Mouse (Mus musculus) MEL (cell line): ENCODE data around the gene Araf. TPM values are rescaled to one million over a fixed set of nuclear protein-coding genes. Genes with fewer than 3 reads are reported as not detected.

Experiments
- DNase-seq: peaks from one replicate; pipeline ENCODE4 v3.0.0; 2011; ENCODE audit warnings: low read depth, low spot score
- H3K27ac ChIP-seq: 2 replicates; pipeline ENCODE4 v1.5.1; 2012; ENCODE audit warnings: low read depth, mild to moderate bottlenecking, control low read depth, low read length, moderate library complexity; ENCODE audit not compliant: control insufficient read depth
- H3K27me3 ChIP-seq, 2 experiments: fragments of 150-350 bp in 1 of 2; sonication (generic) in 1 of 2; 2 replicates each; pipeline ENCODE4 v1.6.1; 2012; ENCODE audit warnings: low read length in 2 of 2, mild to moderate bottlenecking in 2 of 2, improper control_type of control experiment in 1 of 2, moderate library complexity in 1 of 2; ENCODE audit not compliant: insufficient read depth in 2 of 2, control insufficient read depth in 1 of 2
- H3K36me3 ChIP-seq, 2 experiments: 2 replicates each; pipeline ENCODE4 v1.6.1; 2012 to 2014; ENCODE audit warnings: low read length in 2 of 2, improper control_type of control experiment in 1 of 2, inconsistent platforms in 1 of 2, mild to moderate bottlenecking in 1 of 2; ENCODE audit not compliant: insufficient read depth in 2 of 2, control insufficient read depth in 1 of 2
- H3K4me1 ChIP-seq, 2 experiments: fragments of 150-350 bp in 1 of 2; sonication (generic) in 1 of 2; 2 replicates each; pipeline ENCODE4 v1.6.1; 2012; ENCODE audit warnings: low read length in 2 of 2, improper control_type of control experiment in 1 of 2, mild to moderate bottlenecking in 1 of 2; ENCODE audit not compliant: insufficient read depth in 2 of 2, control insufficient read depth in 1 of 2
- H3K4me3 ChIP-seq, 2 experiments: fragments of 150-350 bp in 1 of 2; sonication (generic) in 1 of 2; 2 replicates each; pipeline ENCODE4 v1.5.1; 2012; ENCODE audit warnings: low read depth in 2 of 2, low read length in 2 of 2, mild to moderate bottlenecking in 2 of 2, moderate library complexity in 2 of 2, control low read depth in 1 of 2, improper control_type of control experiment in 1 of 2; ENCODE audit not compliant: control insufficient read depth in 1 of 2, insufficient read depth in 1 of 2
- H3K79me2 ChIP-seq: 2 replicates; pipeline ENCODE4 v1.6.1; 2012; ENCODE audit warnings: mild to moderate bottlenecking, low read length, moderate library complexity; ENCODE audit not compliant: control insufficient read depth, poor library complexity, insufficient read depth
- H3K9ac ChIP-seq: 2 replicates; pipeline ENCODE4 v1.6.1; 2012; ENCODE audit warnings: low read depth, mild to moderate bottlenecking, control low read depth, low read length, moderate library complexity; ENCODE audit not compliant: control insufficient read depth, poor library complexity, severe bottlenecking
- H3K9me3 ChIP-seq: fragments of 150-350 bp; sonication (generic); replicated peaks from 2 replicates; pipeline ENCODE4 v1.6.1; 2012; ENCODE audit warnings: mild to moderate bottlenecking, low read length, improper control_type of control experiment, moderate library complexity; ENCODE audit not compliant: insufficient read depth
- BHLHE40 ChIP-seq: IDR thresholded peaks from 2 replicates; pipeline ENCODE4 v1.6.1; 2012; ENCODE audit warnings: low read depth, mild to moderate bottlenecking, inconsistent platforms, low read length, improper control_type of control experiment, borderline replicate concordance
- CHD1 ChIP-seq: IDR thresholded peaks from 2 replicates; pipeline ENCODE4 v1.6.1; 2012; ENCODE audit warnings: low read depth, mild to moderate bottlenecking, inconsistent platforms, low read length, improper control_type of control experiment
- CHD2 ChIP-seq: IDR thresholded peaks from 2 replicates; pipeline ENCODE4 v1.6.1; 2011; ENCODE audit warnings: low read length, improper control_type of control experiment
- CTCF ChIP-seq, 3 experiments: IDR thresholded peaks in 2 of 3; conservative IDR thresholded peaks in 1 of 3; 2 replicates each; pipeline ENCODE4 v1.5.1; 2011 to 2012; ENCODE audit warnings: low read length in 3 of 3, low read depth in 2 of 3, mild to moderate bottlenecking in 2 of 3, improper control_type of control experiment in 1 of 3, inconsistent platforms in 1 of 3, mixed read lengths in 1 of 3, moderate library complexity in 1 of 3; ENCODE audit not compliant: control insufficient read depth in 1 of 3, insufficient read depth in 1 of 3, poor library complexity in 1 of 3, severe bottlenecking in 1 of 3
- ELF1 ChIP-seq: IDR thresholded peaks from 2 replicates; pipeline ENCODE4 v1.6.1; 2014; ENCODE audit warnings: low read depth, mild to moderate bottlenecking, inconsistent platforms, low read length, improper control_type of control experiment, moderate library complexity
- ETS1 ChIP-seq: IDR thresholded peaks from 2 replicates; pipeline ENCODE4 v1.6.1; 2012; ENCODE audit warnings: low read depth, mild to moderate bottlenecking, inconsistent platforms, low read length, improper control_type of control experiment, moderate library complexity
- GABPA ChIP-seq: IDR thresholded peaks from 2 replicates; pipeline ENCODE4 v1.6.1; 2012; ENCODE audit warnings: low read depth, mild to moderate bottlenecking, inconsistent platforms, low read length, improper control_type of control experiment, moderate library complexity
- GATA1 ChIP-seq: IDR thresholded peaks from 2 replicates; pipeline ENCODE4 v1.6.1; 2011; ENCODE audit warnings: low read depth, low read length, improper control_type of control experiment
- HCFC1 ChIP-seq: IDR thresholded peaks from 2 replicates; pipeline ENCODE4 v1.6.1; 2012; ENCODE audit warnings: low read depth, mild to moderate bottlenecking, inconsistent platforms, low read length, improper control_type of control experiment, moderate library complexity
- JUND ChIP-seq: IDR thresholded peaks from 2 replicates; pipeline ENCODE4 v1.6.1; 2011; ENCODE audit warnings: low read depth, mild to moderate bottlenecking, improper control_type of control experiment, low read length
- KAT2A ChIP-seq: conservative IDR thresholded peaks from 2 replicates; pipeline ENCODE4 v1.6.1; 2012; ENCODE audit warnings: low read depth, low read length, improper control_type of control experiment, inconsistent platforms
- MAFK ChIP-seq: IDR thresholded peaks from 2 replicates; pipeline ENCODE4 v1.6.1; 2011; ENCODE audit warnings: low read depth, mild to moderate bottlenecking, low read length, improper control_type of control experiment, borderline replicate concordance
- MAX ChIP-seq: IDR thresholded peaks from 2 replicates; pipeline ENCODE4 v1.6.1; 2011; ENCODE audit warnings: low read length, improper control_type of control experiment
- MAZ ChIP-seq: IDR thresholded peaks from 2 replicates; pipeline ENCODE4 v1.6.1; 2012; ENCODE audit warnings: low read depth, mild to moderate bottlenecking, inconsistent platforms, low read length, improper control_type of control experiment
- MXI1 ChIP-seq: IDR thresholded peaks from 2 replicates; pipeline ENCODE4 v1.6.1; 2011; ENCODE audit warnings: mild to moderate bottlenecking, low read depth, low read length, improper control_type of control experiment
- MYB ChIP-seq: IDR thresholded peaks from 2 replicates; pipeline ENCODE4 v1.6.1; 2011; ENCODE audit warnings: mild to moderate bottlenecking, low read depth, low read length, improper control_type of control experiment
- MYC ChIP-seq: IDR thresholded peaks from 2 replicates; pipeline ENCODE4 v1.6.1; 2011; ENCODE audit warnings: low read depth, mild to moderate bottlenecking, low read length, improper control_type of control experiment, moderate library complexity
- NELFE ChIP-seq: IDR thresholded peaks from 2 replicates; pipeline ENCODE4 v1.6.1; 2011; ENCODE audit warnings: low read depth, low read length, improper control_type of control experiment
- NRF1 ChIP-seq: IDR thresholded peaks from 2 replicates; pipeline ENCODE4 v1.6.1; 2014; ENCODE audit warnings: low read depth, mild to moderate bottlenecking, inconsistent platforms, low read length, improper control_type of control experiment, moderate library complexity; ENCODE audit not compliant: poor library complexity, insufficient read depth, severe bottlenecking
- POLR2A ChIP-seq, 2 experiments: IDR thresholded peaks; 2 replicates each; pipeline ENCODE4 v1.6.1; 2011 to 2012; ENCODE audit warnings: low read length in 2 of 2, mild to moderate bottlenecking in 2 of 2, control low read depth in 1 of 2, improper control_type of control experiment in 1 of 2, low read depth in 1 of 2, moderate library complexity in 1 of 2; ENCODE audit not compliant: control insufficient read depth in 1 of 2, insufficient read depth in 1 of 2, poor library complexity in 1 of 2
- POLR2AphosphoS2 ChIP-seq: IDR thresholded peaks from 2 replicates; pipeline ENCODE4 v1.6.1; 2011; ENCODE audit warnings: low read length, improper control_type of control experiment
- POLR2AphosphoS5 ChIP-seq: IDR thresholded peaks from 2 replicates; pipeline ENCODE4 v1.6.1; 2012; ENCODE audit warnings: low read depth, borderline replicate concordance, mild to moderate bottlenecking, inconsistent platforms, low read length, moderate library complexity, mixed read lengths
- RAD21 ChIP-seq: IDR thresholded peaks from 2 replicates; pipeline ENCODE4 v1.6.1; 2011; ENCODE audit warnings: mild to moderate bottlenecking, low read depth, low read length, improper control_type of control experiment
- RCOR1 ChIP-seq: IDR thresholded peaks from 2 replicates; pipeline ENCODE4 v1.6.1; 2012; ENCODE audit warnings: low read depth, mild to moderate bottlenecking, inconsistent platforms, low read length, improper control_type of control experiment
- SIN3A ChIP-seq: IDR thresholded peaks from 2 replicates; pipeline ENCODE4 v1.6.1; 2012; ENCODE audit warnings: low read length, improper control_type of control experiment, inconsistent platforms
- TAL1 ChIP-seq: IDR thresholded peaks from 2 replicates; pipeline ENCODE4 v1.6.1; 2012; ENCODE audit warnings: mild to moderate bottlenecking, inconsistent platforms, low read length, moderate library complexity, mixed read lengths
- TBP ChIP-seq: IDR thresholded peaks from 2 replicates; pipeline ENCODE4 v1.8.0; 2011; ENCODE audit warnings: low read depth, low read length, improper control_type of control experiment
- TCF12 ChIP-seq: IDR thresholded peaks from 2 replicates; pipeline ENCODE4 v1.6.1; 2014; ENCODE audit warnings: low read depth, mild to moderate bottlenecking, inconsistent platforms, low read length, improper control_type of control experiment, moderate library complexity
- UBTF ChIP-seq: IDR thresholded peaks from 2 replicates; pipeline ENCODE4 v1.6.1; 2012; ENCODE audit warnings: low read depth, mild to moderate bottlenecking, inconsistent platforms, low read length, improper control_type of control experiment, moderate library complexity, borderline replicate concordance; ENCODE audit not compliant: insufficient read depth
- USF1 ChIP-seq: IDR thresholded peaks from 2 replicates; pipeline ENCODE4 v1.6.1; 2014; ENCODE audit warnings: low read depth, mild to moderate bottlenecking, inconsistent platforms, low read length, improper control_type of control experiment, moderate library complexity
- USF2 ChIP-seq, 2 experiments: IDR thresholded peaks; 2 replicates each; pipeline ENCODE4 v1.6.1; 2011 to 2012; ENCODE audit warnings: improper control_type of control experiment in 2 of 2, low read length in 2 of 2, borderline replicate concordance in 1 of 2, inconsistent platforms in 1 of 2, low read depth in 1 of 2, mild to moderate bottlenecking in 1 of 2; ENCODE audit not compliant: insufficient read depth in 1 of 2
- ZC3H11A ChIP-seq: IDR thresholded peaks from 2 replicates; pipeline ENCODE4 v1.6.1; 2012; ENCODE audit warnings: low read depth, mild to moderate bottlenecking, inconsistent platforms, low read length, improper control_type of control experiment
- ZKSCAN1 ChIP-seq: IDR thresholded peaks from 2 replicates; pipeline ENCODE4 v1.6.1; 2012; ENCODE audit warnings: low read depth, mild to moderate bottlenecking, inconsistent platforms, low read length, improper control_type of control experiment, moderate library complexity
- ZMIZ1 ChIP-seq: IDR thresholded peaks from 2 replicates; pipeline ENCODE4 v1.6.1; 2012; ENCODE audit warnings: low read depth, mild to moderate bottlenecking, inconsistent platforms, low read length, improper control_type of control experiment, moderate library complexity
- ZNF384 ChIP-seq: IDR thresholded peaks from 2 replicates; pipeline ENCODE4 v1.6.1; 2012; ENCODE audit warnings: low read depth, mild to moderate bottlenecking, inconsistent platforms, low read length, improper control_type of control experiment
- polyA plus RNA-seq, 2 experiments: library from polyadenylated mRNA; stranded (reverse) in 1 of 2; unstranded in 1 of 2; fragments of >175 nt in 1 of 2; fragments of >200 nt in 1 of 2; gene quantifications; 2 replicates each; pipeline versions ENCODE4 v1.2.1 to v1.2.4; 2012; ENCODE audit warnings: low replicate concordance in 2 of 2, low read depth in 1 of 2; ENCODE audit not compliant: insufficient read length in 2 of 2, insufficient read depth in 1 of 2, missing spikeins in 1 of 2
- total RNA-seq: library from RNA; depleted of rRNA; stranded (reverse); fragments of 300-350 nt; gene quantifications from 2 replicates; pipeline ENCODE4 v1.2.3, GENCODE M21; 2012

Araf gene
- total and polyA plus RNA-seq, 3 experiments, result 115 to 236 (median 174) TPM

DNA sequence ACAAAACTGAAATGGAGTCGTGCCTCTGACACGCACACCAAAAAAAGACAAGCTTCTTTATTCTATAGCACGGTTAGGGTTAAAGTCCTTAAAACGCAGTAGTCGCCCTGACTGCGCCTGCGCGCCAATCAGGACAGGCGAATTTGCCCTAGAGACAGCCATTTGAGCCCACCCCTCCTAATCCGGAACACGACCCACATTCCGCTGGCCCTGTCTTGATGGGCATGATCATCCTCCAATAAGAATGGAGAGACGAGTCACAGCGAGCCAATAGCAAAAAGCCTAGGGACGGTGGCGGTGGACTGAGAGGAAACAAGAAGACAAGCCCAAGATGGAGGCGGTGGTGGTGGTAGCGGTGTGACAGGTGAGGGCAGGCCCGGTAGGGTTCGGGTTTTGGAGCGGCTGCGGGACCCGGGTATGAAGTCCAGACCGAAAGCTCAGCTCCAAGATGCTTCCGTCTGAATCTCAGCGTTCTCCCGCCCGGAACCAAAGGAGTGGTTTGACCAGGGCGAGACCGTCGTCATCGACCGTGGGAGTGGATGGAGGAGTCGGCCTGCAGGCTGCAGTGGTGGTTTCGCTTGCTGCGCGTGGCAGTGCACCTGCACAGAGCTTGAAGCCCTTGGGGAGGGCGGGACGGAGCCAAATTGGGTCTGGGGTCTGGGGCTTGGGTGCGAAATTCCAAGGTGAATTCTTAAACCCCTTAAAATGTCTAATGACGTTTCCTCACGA lies 50.8 kb downstream of the Araf start:
- no peaks in the 10 kb centered on the region for H3K9me3 ChIP-seq
- peaks cover 16% of the 10 kb centered on the region for H3K79me2 ChIP-seq
- DNase-seq, result peak; percentile 100
- peaks cover 6 to 18% of the 10 kb centered on the region in 2 experiments; a peak in 3 of 4 replicates for H3K36me3 ChIP-seq
- no peaks in the 10 kb centered on the region for H3K27me3 ChIP-seq
- H3K4me3 ChIP-seq, result peak overlapping the region; percentile 70 to 78
- TF ChIP-seq SIN3A (peak; percentile 82), NRF1 (peak; percentile 84), MYB (no peak), USF2 (IDR thresholded peaks at IDR 0.05; ENCODE audit: borderline replicate concordance in 1 of 2, insufficient read depth in 1 of 2, low read depth in 1 of 2, low read length in 2 of 2) (no peak), MYC (peak; percentile 48; the same call in 1 of the 2 replicates), UBTF (no peak), RAD21 (no peak), ZKSCAN1 (no peak), ETS1 (no peak), JUND (no peak), MXI1 (peak; percentile 52), RCOR1 (no peak), POLR2AphosphoS5 (peak; percentile 10; the same call in 1 of the 2 replicates), ELF1 (peak; percentile 90), CTCF (IDR thresholded peaks at IDR 0.05 in 2 of 3, conservative IDR thresholded peaks at IDR 0.05 in 1 of 3; ENCODE audit: control insufficient read depth in 1 of 3, insufficient read depth in 1 of 3, low read depth in 2 of 3, low read length in 3 of 3, poor library complexity in 1 of 3, severe bottlenecking in 1 of 3) (no peak), MAZ (no peak), TBP (peak; percentile 47; the same call in 1 of the 2 replicates), ZC3H11A (no peak), POLR2A (IDR thresholded peaks at IDR 0.05; ENCODE audit: control insufficient read depth in 1 of 2, insufficient read depth in 1 of 2, low read depth in 1 of 2, low read length in 2 of 2, poor library complexity in 1 of 2) (peak; percentile 86 to 95), CHD2 (peak; percentile 87), GABPA (no peak), MAFK (no peak), MAX (peak; percentile 55; the same call in 1 of the 2 replicates), ZMIZ1 (peak; percentile 93), GATA1 (no peak), POLR2AphosphoS2 (peak; percentile 82), CHD1 (0 out of 2 replicates have a peak, but pooled peaks have one; percentile 44), NELFE (peak; percentile 93), HCFC1 (peak; percentile 85), BHLHE40 (no peak), TCF12 (no peak; the same call in none of the 2 replicates), USF1 (no peak), TAL1 (no peak), ZNF384 (no peak), KAT2A (no peak; the same call in 1 of the 2 replicates)
- peak overlapping the region; percentile 60 for H3K27ac ChIP-seq
- peaks cover 3 to 14% of the 10 kb centered on the region in 2 experiments; a peak in 3 of 4 replicates for H3K4me1 ChIP-seq
- peak overlapping the region; percentile 77 for H3K9ac ChIP-seq
